Mouse (Mus musculus) retina, postnatal 7 days (tissue): ENCODE measurements around the gene Hspa4l.

ENCODE experiments used
- DNase-seq: peaks from one replicate; pipeline ENCODE4 v3.0.0-alpha.2; 2012; ENCODE audit warnings: low read depth, low spot score

Hspa4l gene

GRCm38 (mm10) chr3:40744024-40744835 is at the start of gene Hspa4l:
TSS of gene Hspa4l (plus strand) at chr3:40744495.
- no peak for DNase-seq

GRCm38 (mm10) chr3:40695162-40695561 is 49.1 kb upstream of the Hspa4l start:
- DNase-seq, result no peak

DNA sequence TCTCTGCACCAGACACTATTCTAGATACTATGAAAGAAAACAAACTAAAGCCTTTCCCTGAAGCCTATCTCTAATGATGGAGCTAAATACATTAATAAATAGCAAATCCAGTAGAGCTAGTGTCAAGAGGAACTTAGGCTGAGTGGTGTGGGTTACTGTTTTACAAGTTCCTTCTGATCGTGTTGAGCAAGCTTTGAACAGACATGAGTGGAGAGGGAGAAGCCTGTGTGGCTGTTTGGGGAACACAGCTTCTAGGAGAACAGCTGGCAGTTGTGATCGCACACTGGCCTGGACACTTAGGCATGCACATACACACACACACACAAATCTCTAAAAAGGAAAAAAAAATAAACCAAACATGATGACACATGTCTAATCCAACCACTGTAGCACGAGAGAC is 45.5 kb upstream of the Hspa4l start:
- DNase-seq, result no peak

DNA sequence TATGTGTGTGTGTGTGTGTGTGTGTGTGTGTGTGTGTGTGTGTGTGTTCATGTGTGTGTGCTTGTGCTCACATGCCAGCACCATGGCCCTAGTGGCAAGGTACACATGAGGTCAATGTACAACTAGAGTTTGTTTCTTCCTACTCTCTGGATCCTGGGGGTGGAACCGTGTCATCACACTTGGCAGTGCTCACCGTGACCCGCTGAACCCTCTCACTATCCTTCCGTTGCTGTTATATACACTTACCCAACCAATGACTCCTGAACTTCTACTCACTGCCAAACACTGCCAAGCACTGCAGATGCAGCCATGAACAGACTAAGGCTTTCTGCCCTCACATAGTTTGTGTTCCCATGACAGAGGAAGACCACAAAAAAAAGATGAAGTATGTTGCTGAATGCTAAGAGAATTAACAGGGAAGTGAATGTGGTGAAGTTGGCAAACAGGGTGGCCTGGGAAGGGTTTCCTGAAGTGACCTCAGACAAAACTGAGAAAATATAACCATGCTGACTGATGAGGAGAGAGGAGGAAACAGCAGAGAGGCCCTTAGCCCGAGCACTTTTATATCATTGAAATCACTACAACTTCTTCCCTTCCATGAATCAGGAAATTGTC is 39.4 kb upstream of the Hspa4l start:
- DNase-seq, result no peak

DNA sequence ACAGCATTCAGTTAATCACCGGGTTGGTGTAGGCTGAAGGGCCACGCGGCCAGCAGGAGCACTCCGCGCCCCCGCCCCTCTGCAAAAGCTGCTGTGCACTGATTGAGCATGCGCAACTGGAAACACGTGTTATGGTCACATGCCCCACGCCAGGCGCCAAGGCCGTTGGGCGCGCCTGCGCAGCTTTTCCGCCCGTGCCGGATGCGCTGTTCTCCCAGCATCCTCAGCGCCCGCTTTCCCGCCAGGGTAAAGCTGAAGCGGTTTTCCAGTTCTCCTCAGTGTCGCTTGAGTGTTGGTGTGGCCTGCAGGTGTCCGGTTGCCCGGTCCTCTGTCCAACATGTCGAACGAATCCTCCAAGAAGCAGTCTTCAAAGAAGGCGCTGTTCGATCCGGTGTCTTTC is 35.6 kb upstream of the Hspa4l start, which contains the start of gene Slc25a31:
Slc25a31 (plus strand) TSS at position 201 of the 400 bp plus-strand sequence.
- no peak for DNase-seq

GRCm38 (mm10) chr3:40716056-40716455 is 28.2 kb upstream of the Hspa4l start:
- no peak for DNase-seq

DNA sequence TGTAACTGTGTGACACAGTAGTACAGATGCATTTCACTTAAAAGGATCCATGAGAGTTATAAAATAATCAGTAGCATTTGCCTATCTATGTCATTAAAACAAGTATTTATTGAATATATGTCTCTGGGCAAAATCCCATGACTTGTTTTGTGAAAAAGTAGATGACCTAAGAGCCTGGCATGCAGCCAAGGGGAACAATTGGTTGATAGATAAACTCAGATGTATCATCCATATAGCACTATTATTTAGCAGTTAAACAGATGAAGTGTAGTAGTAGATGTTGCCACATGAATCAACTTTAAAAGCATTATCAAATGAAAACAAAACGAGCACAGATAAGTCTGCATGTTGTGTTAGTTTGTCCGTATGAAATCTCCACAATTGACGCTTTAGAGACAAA is 25.3 kb upstream of the Hspa4l start:
- DNase-seq, result no peak

DNA sequence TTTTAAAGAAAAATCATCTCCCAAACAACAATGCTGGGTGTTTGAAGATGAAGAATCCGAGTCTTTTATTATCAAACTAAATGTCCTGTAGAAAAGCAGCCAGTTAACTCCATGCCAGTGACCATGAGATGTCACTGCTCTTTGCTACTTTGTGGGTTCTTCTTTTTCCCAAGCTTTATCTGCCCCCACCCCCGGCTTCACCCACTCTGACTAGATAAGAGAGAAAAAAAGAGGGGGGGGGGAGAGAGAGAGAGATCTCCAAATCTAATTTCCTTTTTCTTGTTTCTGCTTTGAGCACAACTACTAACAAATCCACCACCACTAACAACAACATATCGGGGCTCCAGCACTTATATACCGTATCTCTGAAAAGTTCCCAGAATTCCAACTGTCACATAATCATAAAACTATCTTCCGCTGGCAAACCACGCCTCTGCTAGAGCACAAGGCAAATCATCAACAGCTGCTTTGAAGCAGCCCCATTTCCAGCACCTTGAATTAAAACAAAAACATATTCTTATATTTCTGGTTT is 5.8 kb upstream of the Hspa4l start:
- no peak for DNase-seq

GRCm38 (mm10) chr3:40744836-40745660 is 753 bp downstream of the Hspa4l start:
- DNase-seq, result peak; percentile 85

DNA sequence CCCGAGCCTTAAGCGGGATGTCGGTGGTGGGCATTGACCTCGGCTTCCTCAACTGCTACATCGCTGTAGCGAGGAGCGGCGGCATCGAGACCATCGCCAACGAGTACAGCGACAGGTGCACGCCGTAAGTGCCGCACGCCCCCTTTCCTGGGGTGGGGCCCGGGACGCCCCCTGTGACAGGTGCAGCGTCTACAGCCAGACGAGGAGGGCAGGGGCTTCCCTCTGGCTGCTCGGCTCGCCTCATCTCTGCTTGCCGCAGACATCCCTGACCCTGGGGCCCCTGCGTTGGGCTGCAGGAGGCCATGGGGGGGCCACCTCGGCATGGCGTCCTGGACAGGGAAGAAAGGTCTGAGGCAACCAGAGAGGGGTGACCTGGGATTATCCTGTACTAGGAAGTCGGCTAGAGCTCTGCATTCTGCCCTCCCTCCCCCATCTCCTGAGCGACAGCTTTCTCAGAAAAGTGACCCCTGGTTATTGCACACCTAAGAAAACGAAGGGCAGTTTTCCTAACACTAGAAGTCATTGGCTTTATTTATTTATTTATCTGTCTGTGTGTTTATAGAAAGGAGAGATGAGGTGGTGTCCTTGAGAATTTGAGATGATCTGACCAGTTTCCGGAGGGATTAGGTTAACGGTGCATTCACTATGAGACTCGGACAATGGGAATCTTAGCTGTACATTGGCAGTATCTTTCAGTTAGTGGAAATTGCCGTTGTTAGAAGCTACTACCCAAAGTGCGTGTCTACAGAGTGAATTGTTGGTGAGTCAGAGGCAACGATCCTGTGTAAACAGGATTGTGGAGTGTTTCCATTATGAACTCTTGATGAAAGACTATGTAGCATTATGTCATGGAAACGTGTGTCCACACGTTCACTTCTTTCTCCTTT is 1.6 kb downstream of the Hspa4l start:
- DNase-seq, result peak; percentile 31

DNA sequence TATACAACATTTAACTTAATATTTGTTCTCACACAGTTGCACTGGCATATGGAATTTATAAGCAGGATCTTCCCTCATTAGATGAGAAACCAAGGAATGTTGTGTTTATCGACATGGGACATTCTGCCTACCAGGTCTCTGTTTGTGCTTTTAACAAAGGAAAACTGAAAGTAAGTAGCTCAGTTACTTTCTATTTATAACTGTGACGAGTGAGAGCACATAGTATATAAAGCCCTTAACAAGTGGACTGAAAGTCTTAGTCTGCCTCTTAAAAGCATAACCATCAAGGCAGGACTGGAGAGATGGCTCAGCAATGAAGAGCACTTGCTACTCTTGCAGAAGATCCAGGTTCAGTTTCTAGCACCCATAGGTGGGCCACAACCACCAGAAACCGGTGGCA is 16.5 kb downstream of the Hspa4l start:
- no peak for DNase-seq

DNA sequence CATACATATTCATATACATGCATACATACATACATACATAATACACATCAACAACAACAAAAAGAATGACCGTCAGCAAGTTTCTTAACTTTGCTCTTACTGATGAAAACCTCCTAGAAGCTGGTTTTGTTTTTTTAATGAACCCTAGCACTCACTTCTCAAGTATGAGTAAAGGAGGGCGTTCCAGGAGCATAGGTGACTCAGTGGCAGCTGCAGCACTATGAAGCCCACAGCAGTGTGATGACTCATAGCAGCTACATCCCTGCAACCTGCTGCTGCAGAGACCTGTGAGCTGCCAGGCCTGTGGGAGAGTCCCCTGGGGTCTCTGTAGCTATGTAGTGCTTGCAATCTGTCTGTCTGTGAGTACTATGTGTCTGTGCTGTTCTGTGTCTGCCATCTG is 17.0 kb downstream of the Hspa4l start:
- DNase-seq, result no peak

DNA sequence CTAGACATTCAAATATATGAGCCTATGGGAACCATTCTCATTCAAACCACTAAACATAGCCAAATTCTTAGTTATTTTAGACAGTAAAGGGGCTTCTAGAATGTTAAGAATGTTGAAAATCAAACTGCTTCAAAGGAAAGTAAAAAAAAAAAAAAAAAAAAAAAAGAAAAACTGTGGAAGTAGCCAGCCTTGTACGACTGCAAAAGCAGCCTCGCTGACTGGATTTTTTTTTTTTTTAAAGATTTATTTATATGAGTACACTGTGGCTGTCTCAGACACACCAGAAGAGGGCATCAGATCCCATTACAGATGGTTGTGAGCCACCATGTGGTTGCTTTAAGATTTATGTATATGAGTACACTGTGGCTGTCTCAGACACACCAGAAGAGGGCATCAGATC is 49.5 kb downstream of the Hspa4l start:
- no peak for DNase-seq

- no peak for DNase-seq
These were observed 53.8 kb downstream of the Hspa4l start for GRCm38 (mm10) chr3:40798054-40798453.

- DNase-seq, result peak; percentile 29
These were observed 54.2 kb downstream of the Hspa4l start for GRCm38 (mm10) chr3:40798500-40798899.

- peak; percentile 96 for DNase-seq
These were observed 55.5 kb downstream of the Hspa4l start, which contains the start of gene Plk4 for GRCm38 (mm10) chr3:40799530-40800372. TSS of gene Plk4 (plus strand) at chr3:40800019.

DNA sequence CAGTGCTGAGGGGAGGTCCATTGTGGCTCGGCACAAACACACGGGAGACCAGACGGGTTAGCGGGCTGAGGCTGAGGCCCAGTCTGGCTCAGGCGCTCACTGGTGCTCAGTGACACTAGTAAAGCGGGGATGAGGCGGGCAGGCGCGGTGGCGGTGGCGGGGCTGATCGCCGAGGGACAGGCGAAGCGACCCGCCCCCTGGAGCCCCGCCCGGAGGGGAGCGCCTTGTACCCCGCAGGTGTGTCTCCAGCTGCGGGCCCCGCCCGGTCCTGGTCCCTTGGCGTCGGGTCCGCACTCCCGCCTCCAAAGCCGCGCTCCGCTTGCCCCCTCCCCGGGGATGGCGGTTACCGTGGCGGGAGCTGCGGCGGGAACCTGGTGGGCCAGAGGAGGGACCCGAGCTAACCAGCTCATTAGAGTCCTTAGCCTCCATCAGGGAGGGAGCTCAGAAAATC is 56.1 kb downstream of the Hspa4l start:
- peak; percentile 16 for DNase-seq

DNA sequence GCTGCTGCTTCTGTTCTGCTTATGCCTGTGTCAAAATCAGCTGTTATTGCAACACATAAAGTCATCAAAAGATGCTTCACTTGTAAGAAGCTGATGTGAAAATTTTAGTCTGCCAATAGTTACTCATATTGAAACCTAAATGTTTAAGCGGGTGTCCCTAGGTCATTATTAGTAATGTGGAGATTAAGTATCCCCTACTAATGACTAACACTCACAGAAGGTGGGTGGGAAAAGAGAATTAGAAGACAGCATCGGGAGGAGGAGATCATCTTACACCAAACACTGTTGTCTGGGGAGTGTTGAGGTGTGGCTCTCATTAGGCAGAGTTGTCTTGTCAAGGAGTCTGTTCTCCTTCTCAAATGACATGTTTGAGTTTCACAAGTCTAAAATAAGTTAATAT is 62.6 kb downstream of the Hspa4l start:
- DNase-seq, result no peak

- DNase-seq, result no peak
These were observed 64.4 kb downstream of the Hspa4l start for GRCm38 (mm10) chr3:40808686-40809085.

DNA sequence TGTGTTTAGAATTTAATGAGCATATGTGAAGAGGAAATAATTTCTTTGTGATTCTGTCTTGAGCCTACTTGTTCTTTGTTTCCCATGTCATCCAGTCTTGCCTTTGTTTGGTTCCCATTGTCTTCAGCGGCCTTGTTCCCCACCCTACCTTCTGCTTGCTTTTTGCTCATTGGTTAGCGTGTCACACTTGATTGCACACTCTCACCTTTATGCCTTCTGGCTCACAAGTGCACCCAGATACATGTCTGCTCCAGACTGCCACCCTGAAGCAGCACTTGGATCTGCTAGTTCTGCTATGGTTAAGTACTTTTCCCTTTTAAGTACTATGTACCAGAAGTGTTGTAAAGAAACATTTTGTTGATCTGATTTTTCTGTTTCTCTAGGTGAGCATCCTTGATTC is 65.6 kb downstream of the Hspa4l start:
- DNase-seq, result no peak
